Mouse (Mus musculus): Measurements from ENCODE around the gene Tsc22d3. TPM values are rescaled to one million over a fixed set of nuclear protein-coding genes. Genes with fewer than 3 reads are reported as not detected.
A peak's percentile ranks its signal among the peaks of the same experiment; 100 is the strongest.

Tsc22d3 gene
- polyA plus RNA-seq, 1 experiment from 2014 or later = 133 TPM

GRCm38 (mm10) chrX:140526253-140526618 lies 74.2 kb downstream of the Tsc22d3 start:
- Histone ChIP-seq H3K4me3 (ENCODE audit: low read depth, low read length) (no peak overlapping the region), H3K4me1 (ENCODE audit: control insufficient read depth, insufficient read depth, low read length) (no peaks in the 10 kb centered on the region), H3K27ac (ENCODE audit: low read length) (no peak overlapping the region), H3K4me2 (ENCODE audit: low read length) (no peak overlapping the region), H3K9ac (ENCODE audit: low read depth, low read length) (no peak overlapping the region), H3K36me3 (ENCODE audit: control insufficient read depth, insufficient read depth, low read length) (no peaks in the 10 kb centered on the region), H3K27me3 (ENCODE audit: control insufficient read depth, insufficient read depth, low read depth, low read length) (peaks cover 7% of the 10 kb centered on the region), H3K9me3 (replicated peaks; ENCODE audit: control insufficient read depth, low read length, poor library complexity, severe bottlenecking) (no peaks in the 10 kb centered on the region)
- WGBS = 93% methylated on average over 5 of the region's 5 CpGs
- ATAC-seq = no peak

- no peak overlapping the region for H3K27ac ChIP-seq (ENCODE audit: low read length)
- ATAC-seq = no peak
- H3K4me1 ChIP-seq (ENCODE audit: control insufficient read depth, insufficient read depth, low read length) = no peaks in the 10 kb centered on the region
- WGBS = 85% methylated on average over 7 of the region's 7 CpGs
- H3K36me3 ChIP-seq (ENCODE audit: control insufficient read depth, insufficient read depth, low read length) = no peaks in the 10 kb centered on the region
- no peaks in the 10 kb centered on the region for H3K9me3 ChIP-seq (replicated peaks; ENCODE audit: control insufficient read depth, low read length, poor library complexity, severe bottlenecking)
- no peak overlapping the region for H3K4me3 ChIP-seq (ENCODE audit: low read depth, low read length)
- H3K27me3 ChIP-seq (ENCODE audit: control insufficient read depth, insufficient read depth, low read depth, low read length) = peaks cover 7% of the 10 kb centered on the region
- H3K4me2 ChIP-seq (ENCODE audit: low read length) = no peak overlapping the region
- no peak overlapping the region for H3K9ac ChIP-seq (ENCODE audit: low read depth, low read length)
These were observed 74.7 kb downstream of the Tsc22d3 start for GRCm38 (mm10) chrX:140525604-140526252.

- H3K27me3 ChIP-seq (ENCODE audit: control insufficient read depth, insufficient read depth, low read depth, low read length) = peaks cover 2% of the 10 kb centered on the region
- WGBS = 88% methylated on average over 5 of the region's 5 CpGs
- H3K9ac ChIP-seq (ENCODE audit: low read depth, low read length) = no peak overlapping the region
- no peak overlapping the region for H3K4me2 ChIP-seq (ENCODE audit: low read length)
- no peaks in the 10 kb centered on the region for H3K36me3 ChIP-seq (ENCODE audit: control insufficient read depth, insufficient read depth, low read length)
- no peaks in the 10 kb centered on the region for H3K9me3 ChIP-seq (replicated peaks; ENCODE audit: control insufficient read depth, low read length, poor library complexity, severe bottlenecking)
- H3K4me3 ChIP-seq (ENCODE audit: low read depth, low read length) = no peak overlapping the region
- H3K4me1 ChIP-seq (ENCODE audit: control insufficient read depth, insufficient read depth, low read length) = no peaks in the 10 kb centered on the region
- no peak for ATAC-seq
- no peak overlapping the region for H3K27ac ChIP-seq (ENCODE audit: low read length)
These were observed 76.2 kb downstream of the Tsc22d3 start for GRCm38 (mm10) chrX:140524231-140524630.

GRCm38 (mm10) chrX:140522071-140522765 lies 78.2 kb downstream of the Tsc22d3 start:
- WGBS = 68% methylated on average over 14 of the region's 14 CpGs
- no peaks in the 10 kb centered on the region for H3K9me3 ChIP-seq (replicated peaks; ENCODE audit: control insufficient read depth, low read length, poor library complexity, severe bottlenecking)
- H3K27me3 ChIP-seq (ENCODE audit: control insufficient read depth, insufficient read depth, low read depth, low read length) = peaks cover 8% of the 10 kb centered on the region
- H3K36me3 ChIP-seq (ENCODE audit: control insufficient read depth, insufficient read depth, low read length) = no peaks in the 10 kb centered on the region
- no peak overlapping the region for H3K4me2 ChIP-seq (ENCODE audit: low read length)
- no peak overlapping the region for H3K4me3 ChIP-seq (ENCODE audit: low read depth, low read length)
- no peak for ATAC-seq
- H3K9ac ChIP-seq (ENCODE audit: low read depth, low read length) = no peak overlapping the region
- H3K4me1 ChIP-seq (ENCODE audit: control insufficient read depth, insufficient read depth, low read length) = no peaks in the 10 kb centered on the region
- H3K27ac ChIP-seq (ENCODE audit: low read length) = no peak overlapping the region

- H3K9ac ChIP-seq (ENCODE audit: low read depth, low read length) = no peak overlapping the region
- WGBS = 20% methylated on average over 25 of the region's 25 CpGs
- H3K36me3 ChIP-seq (ENCODE audit: control insufficient read depth, insufficient read depth, low read length) = no peaks in the 10 kb centered on the region
- H3K4me2 ChIP-seq (ENCODE audit: low read length) = peak overlapping the region; percentile 48
- H3K4me1 ChIP-seq (ENCODE audit: control insufficient read depth, insufficient read depth, low read length) = no peaks in the 10 kb centered on the region
- peaks cover 8% of the 10 kb centered on the region for H3K27me3 ChIP-seq (ENCODE audit: control insufficient read depth, insufficient read depth, low read depth, low read length)
- H3K27ac ChIP-seq (ENCODE audit: low read length) = no peak overlapping the region
- peak; percentile 77 for ATAC-seq
- H3K9me3 ChIP-seq (replicated peaks; ENCODE audit: control insufficient read depth, low read length, poor library complexity, severe bottlenecking) = no peaks in the 10 kb centered on the region
- H3K4me3 ChIP-seq (ENCODE audit: low read depth, low read length) = peak overlapping the region; percentile 21
These were observed 80.0 kb downstream of the Tsc22d3 start for GRCm38 (mm10) chrX:140520146-140521102.

- Histone ChIP-seq H3K4me1 (ENCODE audit: control insufficient read depth, insufficient read depth, low read length) (no peaks in the 10 kb centered on the region), H3K4me2 (ENCODE audit: low read length) (no peak overlapping the region), H3K36me3 (ENCODE audit: control insufficient read depth, insufficient read depth, low read length) (no peaks in the 10 kb centered on the region), H3K9ac (ENCODE audit: low read depth, low read length) (no peak overlapping the region), H3K27ac (ENCODE audit: low read length) (no peak overlapping the region), H3K27me3 (ENCODE audit: control insufficient read depth, insufficient read depth, low read depth, low read length) (peaks cover 8% of the 10 kb centered on the region), H3K4me3 (ENCODE audit: low read depth, low read length) (no peak overlapping the region), H3K9me3 (replicated peaks; ENCODE audit: control insufficient read depth, low read length, poor library complexity, severe bottlenecking) (no peaks in the 10 kb centered on the region)
- WGBS = 81% methylated on average over 8 of the region's 8 CpGs
- no peak for ATAC-seq
These were observed 82.1 kb downstream of the Tsc22d3 start for GRCm38 (mm10) chrX:140518351-140518750.

GRCm38 (mm10) chrX:140513379-140513778 lies 87.1 kb downstream of the Tsc22d3 start:
- H3K9me3 ChIP-seq (replicated peaks; ENCODE audit: control insufficient read depth, low read length, poor library complexity, severe bottlenecking) = no peaks in the 10 kb centered on the region
- peaks cover 12% of the 10 kb centered on the region for H3K27me3 ChIP-seq (ENCODE audit: control insufficient read depth, insufficient read depth, low read depth, low read length)
- no peaks in the 10 kb centered on the region for H3K36me3 ChIP-seq (ENCODE audit: control insufficient read depth, insufficient read depth, low read length)
- no peak overlapping the region for H3K4me2 ChIP-seq (ENCODE audit: low read length)
- no peak overlapping the region for H3K4me3 ChIP-seq (ENCODE audit: low read depth, low read length)
- H3K9ac ChIP-seq (ENCODE audit: low read depth, low read length) = no peak overlapping the region
- H3K4me1 ChIP-seq (ENCODE audit: control insufficient read depth, insufficient read depth, low read length) = no peaks in the 10 kb centered on the region
- H3K27ac ChIP-seq (ENCODE audit: low read length) = no peak overlapping the region
- 96% methylated on average over 2 of the region's 2 CpGs for WGBS
- no peak for ATAC-seq

- Histone ChIP-seq H3K27me3 (ENCODE audit: control insufficient read depth, insufficient read depth, low read depth, low read length) (peaks cover 8% of the 10 kb centered on the region), H3K4me2 (ENCODE audit: low read length) (no peak overlapping the region), H3K4me3 (ENCODE audit: low read depth, low read length) (no peak overlapping the region), H3K9ac (ENCODE audit: low read depth, low read length) (no peak overlapping the region), H3K4me1 (ENCODE audit: control insufficient read depth, insufficient read depth, low read length) (no peaks in the 10 kb centered on the region), H3K27ac (ENCODE audit: low read length) (no peak overlapping the region), H3K36me3 (ENCODE audit: control insufficient read depth, insufficient read depth, low read length) (no peaks in the 10 kb centered on the region), H3K9me3 (replicated peaks; ENCODE audit: control insufficient read depth, low read length, poor library complexity, severe bottlenecking) (no peaks in the 10 kb centered on the region)
- no peak for ATAC-seq
- 35% methylated on average over 7 of the region's 7 CpGs for WGBS
These were observed 88.5 kb downstream of the Tsc22d3 start for GRCm38 (mm10) chrX:140511687-140512651.
